Mouse (Mus musculus): Measurements from ENCODE around the gene Rhoc. TPM values are rescaled to one million over a fixed set of nuclear protein-coding genes. Genes with fewer than 3 reads are reported as not detected.

Rhoc gene
- polyA plus RNA-seq, 1 experiment from 2014 or later = 20.3 TPM

DNA sequence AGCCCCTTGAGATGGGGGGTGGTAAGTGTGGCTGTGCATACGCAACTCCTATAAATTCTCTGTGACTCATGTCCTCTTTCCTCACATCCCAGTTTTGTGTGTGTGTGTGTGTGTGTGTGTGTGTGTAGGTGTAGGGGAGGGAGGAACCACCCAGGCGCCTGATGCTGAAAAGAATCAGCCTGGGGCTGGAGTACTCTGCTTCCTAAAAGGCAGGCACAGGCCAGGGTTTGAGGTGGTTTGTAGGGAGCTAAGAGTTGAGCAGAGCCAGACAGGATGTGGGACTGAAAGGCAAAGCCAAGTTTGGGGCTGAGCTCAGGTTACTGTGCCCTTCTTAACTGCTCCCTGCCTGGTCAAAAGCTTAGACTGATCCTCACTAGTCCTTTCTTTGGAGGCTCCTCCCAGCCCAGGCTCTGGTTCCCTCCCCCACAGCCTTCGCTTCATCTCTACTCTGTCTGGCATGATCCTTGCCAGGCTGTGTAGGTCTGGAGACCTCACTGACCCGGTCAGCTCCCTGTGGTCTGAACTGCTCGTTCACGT lies 2.3 kb downstream of the Rhoc start:
- ATAC-seq (ENCODE audit: low read depth) = no peak
- Histone ChIP-seq H3K4me1 (ENCODE audit: control insufficient read depth, low read depth, low read length) (peaks cover 17% of the 10 kb centered on the region), H3K9me3 (replicated peaks; ENCODE audit: control insufficient read depth, low read length) (no peaks in the 10 kb centered on the region), H3K4me3 (ENCODE audit: low read depth, low read length) (peak overlapping the region; percentile 57), H3K9ac (ENCODE audit: low read depth, low read length) (no peak overlapping the region), H3K4me2 (ENCODE audit: low read depth, low read length) (peak overlapping the region; percentile 57; the same call in 1 of the 2 replicates), H3K36me3 (ENCODE audit: control insufficient read depth, insufficient read depth) (no peaks in the 10 kb centered on the region), H3K27ac (ENCODE audit: low read length) (no peak overlapping the region), H3K27me3 (ENCODE audit: control insufficient read depth, insufficient read depth, low read depth, low read length) (peaks cover 27% of the 10 kb centered on the region)
- 28% methylated on average over 6 of the region's 6 CpGs for WGBS (ENCODE audit: insufficient replicate concordance)

DNA sequence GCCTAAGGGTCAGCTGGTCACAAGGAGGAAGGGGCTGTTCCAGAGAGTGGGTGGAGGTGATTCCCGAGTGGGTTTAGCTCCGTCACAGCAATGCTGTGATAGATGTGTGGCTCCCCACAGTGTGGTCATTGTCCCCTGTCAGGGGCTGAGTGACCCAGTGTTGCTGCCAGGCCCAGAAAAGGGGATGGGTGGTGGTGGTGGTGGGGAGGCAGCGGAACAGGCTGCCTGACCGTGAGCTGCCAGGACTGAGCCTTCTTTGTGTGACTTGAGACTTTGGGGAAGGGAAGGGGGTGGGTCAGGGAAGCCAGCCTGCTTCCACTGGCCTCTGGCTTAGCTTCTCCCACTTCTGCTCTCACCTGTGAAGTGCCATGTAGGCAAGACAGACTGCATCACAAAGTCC lies 2.8 kb downstream of the Rhoc start:
- WGBS (ENCODE audit: insufficient replicate concordance) = 44% methylated on average over 4 of the region's 4 CpGs
- no peak overlapping the region for H3K9ac ChIP-seq (ENCODE audit: low read depth, low read length)
- no peak overlapping the region for H3K27ac ChIP-seq (ENCODE audit: low read length)

DNA sequence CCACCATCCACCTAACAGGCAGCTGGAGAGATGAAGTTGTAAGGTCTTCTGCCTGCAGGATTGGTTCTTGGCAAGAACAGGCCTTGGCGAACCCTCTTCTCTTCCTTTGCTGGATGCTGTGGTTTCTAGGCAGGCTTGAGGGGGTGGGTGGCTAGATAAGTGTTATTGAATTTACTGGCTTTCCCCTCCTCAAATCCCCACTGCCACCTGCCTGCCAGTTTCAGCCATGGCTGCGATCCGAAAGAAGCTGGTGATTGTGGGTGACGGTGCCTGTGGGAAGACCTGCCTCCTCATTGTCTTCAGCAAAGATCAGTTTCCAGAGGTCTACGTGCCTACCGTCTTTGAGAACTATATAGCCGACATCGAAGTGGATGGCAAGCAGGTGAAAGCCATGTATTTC lies 3.5 kb downstream of the Rhoc start:
- Histone ChIP-seq H3K9ac (ENCODE audit: low read depth, low read length) (no peak overlapping the region), H3K27me3 (ENCODE audit: control insufficient read depth, insufficient read depth, low read depth, low read length) (peaks cover 21% of the 10 kb centered on the region), H3K4me2 (ENCODE audit: low read depth, low read length) (no peak overlapping the region), H3K9me3 (replicated peaks; ENCODE audit: control insufficient read depth, low read length) (no peaks in the 10 kb centered on the region), H3K4me3 (ENCODE audit: low read depth, low read length) (no peak overlapping the region), H3K36me3 (ENCODE audit: control insufficient read depth, insufficient read depth) (no peaks in the 10 kb centered on the region), H3K4me1 (ENCODE audit: control insufficient read depth, low read depth, low read length) (peaks cover 20% of the 10 kb centered on the region), H3K27ac (ENCODE audit: low read length) (no peak overlapping the region)
- 77% methylated on average over 8 of the region's 8 CpGs for WGBS (ENCODE audit: insufficient replicate concordance)
- no peak for ATAC-seq (ENCODE audit: low read depth)

More for the DNA sequence above, 2.8 kb downstream of the Rhoc start:
- no peak overlapping the region for H3K4me3 ChIP-seq (ENCODE audit: low read depth, low read length)
- ATAC-seq (ENCODE audit: low read depth) = no peak
- H3K4me2 ChIP-seq (ENCODE audit: low read depth, low read length) = peak overlapping the region; percentile 57; the same call in 1 of the 2 replicates
- peaks cover 22% of the 10 kb centered on the region for H3K27me3 ChIP-seq (ENCODE audit: control insufficient read depth, insufficient read depth, low read depth, low read length)
- no peaks in the 10 kb centered on the region for H3K9me3 ChIP-seq (replicated peaks; ENCODE audit: control insufficient read depth, low read length)
- H3K36me3 ChIP-seq (ENCODE audit: control insufficient read depth, insufficient read depth) = no peaks in the 10 kb centered on the region
- H3K4me1 ChIP-seq (ENCODE audit: control insufficient read depth, low read depth, low read length) = peaks cover 20% of the 10 kb centered on the region

DNA sequence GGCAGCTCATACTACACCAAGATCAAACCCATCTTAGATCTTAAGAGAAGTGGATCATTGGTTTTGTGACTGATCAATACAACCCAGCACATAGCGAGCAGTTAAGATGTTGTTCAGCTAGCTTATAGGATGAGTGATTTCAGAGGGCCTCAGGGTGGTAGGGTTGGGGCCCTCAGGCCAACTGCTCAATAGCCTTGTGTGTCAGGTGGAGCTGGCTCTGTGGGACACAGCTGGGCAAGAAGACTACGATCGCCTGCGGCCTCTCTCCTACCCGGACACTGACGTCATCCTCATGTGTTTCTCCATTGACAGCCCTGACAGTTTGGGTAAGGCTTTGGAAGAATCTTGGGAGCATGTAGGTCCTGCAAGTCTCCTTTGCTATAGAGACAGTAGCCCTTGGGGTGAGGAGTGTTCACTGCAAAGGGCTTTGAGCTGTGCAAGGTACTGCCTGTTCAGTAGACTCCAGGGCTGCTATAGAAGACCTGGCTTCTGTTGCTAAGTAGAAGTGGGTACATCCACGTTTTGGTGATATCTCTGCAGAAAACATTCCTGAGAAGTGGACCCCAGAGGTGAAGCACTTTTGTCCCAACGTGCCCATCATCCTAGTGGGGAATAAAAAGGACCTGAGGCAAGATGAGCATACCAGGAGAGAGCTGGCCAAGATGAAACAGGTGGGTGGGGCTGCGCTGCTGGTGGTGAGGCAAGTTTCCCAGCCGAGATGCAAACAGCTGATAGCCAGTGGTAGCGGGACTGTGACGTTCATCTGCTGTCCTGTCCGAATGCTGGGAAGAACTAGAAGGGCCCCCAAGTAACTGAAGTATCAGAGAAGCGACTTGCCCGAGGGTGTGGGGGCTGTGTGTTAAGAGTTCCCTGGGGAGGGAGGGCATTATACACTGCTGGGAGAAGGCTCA lies 4.4 kb downstream of the Rhoc start:
- H3K9me3 ChIP-seq (replicated peaks; ENCODE audit: control insufficient read depth, low read length) = no peaks in the 10 kb centered on the region
- H3K27ac ChIP-seq (ENCODE audit: low read length) = no peak overlapping the region
- 44% methylated on average over 15 of the region's 15 CpGs for WGBS (ENCODE audit: insufficient replicate concordance)
- H3K9ac ChIP-seq (ENCODE audit: low read depth, low read length) = no peak overlapping the region
- H3K4me2 ChIP-seq (ENCODE audit: low read depth, low read length) = no peak overlapping the region
- peaks cover 21% of the 10 kb centered on the region for H3K27me3 ChIP-seq (ENCODE audit: control insufficient read depth, insufficient read depth, low read depth, low read length)
- H3K4me1 ChIP-seq (ENCODE audit: control insufficient read depth, low read depth, low read length) = peaks cover 20% of the 10 kb centered on the region
- H3K4me3 ChIP-seq (ENCODE audit: low read depth, low read length) = no peak overlapping the region
- no peaks in the 10 kb centered on the region for H3K36me3 ChIP-seq (ENCODE audit: control insufficient read depth, insufficient read depth)
- no peak for ATAC-seq (ENCODE audit: low read depth)

DNA sequence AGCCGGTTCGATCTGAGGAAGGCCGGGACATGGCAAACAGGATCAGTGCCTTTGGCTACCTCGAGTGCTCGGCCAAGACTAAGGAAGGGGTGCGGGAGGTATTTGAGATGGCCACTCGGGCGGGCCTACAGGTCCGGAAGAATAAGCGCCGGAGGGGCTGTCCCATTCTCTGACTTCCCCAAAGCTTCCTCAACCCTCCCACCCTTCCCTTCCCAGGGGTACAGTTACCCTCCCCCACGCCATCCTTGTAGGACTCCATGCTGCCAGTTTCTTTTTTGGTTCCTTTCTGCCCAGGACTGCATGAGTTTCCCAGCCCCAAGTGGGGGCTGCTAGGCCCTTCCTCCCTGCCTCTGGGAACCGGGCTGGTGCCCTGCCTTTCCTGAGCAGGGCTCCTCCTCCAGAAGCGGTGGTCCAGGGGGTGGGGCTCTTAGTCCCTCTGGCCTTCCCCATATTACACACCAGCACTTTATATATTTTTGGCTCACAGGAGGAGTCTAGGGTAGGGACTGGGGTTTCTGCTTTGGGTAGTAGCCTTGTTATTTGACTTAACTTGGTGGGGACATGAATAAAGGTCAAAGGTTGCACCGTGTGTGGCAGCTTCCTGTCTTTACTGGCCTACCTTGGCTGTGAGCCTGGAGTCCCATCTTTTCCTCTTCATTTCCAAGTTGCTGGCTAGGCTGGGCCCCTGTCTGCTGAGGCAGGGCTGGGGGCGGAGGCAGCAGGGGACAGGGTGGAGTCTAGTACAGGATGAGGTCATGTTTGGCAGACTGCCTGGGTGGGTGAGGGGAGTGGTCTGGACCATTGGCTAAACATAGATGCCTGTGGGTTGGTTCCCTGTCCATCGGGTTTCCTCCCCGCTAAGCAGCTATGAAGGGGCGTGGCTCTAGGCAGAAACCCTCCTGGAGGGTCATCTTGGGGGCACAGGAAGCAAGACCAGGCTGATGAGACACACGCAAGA lies 6.0 kb downstream of the Rhoc start:
- H3K9me3 ChIP-seq (replicated peaks; ENCODE audit: control insufficient read depth, low read length) = no peaks in the 10 kb centered on the region
- no peak overlapping the region for H3K4me2 ChIP-seq (ENCODE audit: low read depth, low read length)
- peak overlapping the region; percentile 18; the same call in 1 of the 2 replicates for H3K27ac ChIP-seq (ENCODE audit: low read length)
- peaks cover 20% of the 10 kb centered on the region for H3K4me1 ChIP-seq (ENCODE audit: control insufficient read depth, low read depth, low read length)
- H3K9ac ChIP-seq (ENCODE audit: low read depth, low read length) = no peak overlapping the region
- peaks cover 6% of the 10 kb centered on the region for H3K27me3 ChIP-seq (ENCODE audit: control insufficient read depth, insufficient read depth, low read depth, low read length)
- H3K4me3 ChIP-seq (ENCODE audit: low read depth, low read length) = no peak overlapping the region
- 44% methylated on average over 20 of the region's 20 CpGs for WGBS (ENCODE audit: insufficient replicate concordance)
- H3K36me3 ChIP-seq (ENCODE audit: control insufficient read depth, insufficient read depth) = no peaks in the 10 kb centered on the region
- ATAC-seq (ENCODE audit: low read depth) = peak; percentile 76

DNA sequence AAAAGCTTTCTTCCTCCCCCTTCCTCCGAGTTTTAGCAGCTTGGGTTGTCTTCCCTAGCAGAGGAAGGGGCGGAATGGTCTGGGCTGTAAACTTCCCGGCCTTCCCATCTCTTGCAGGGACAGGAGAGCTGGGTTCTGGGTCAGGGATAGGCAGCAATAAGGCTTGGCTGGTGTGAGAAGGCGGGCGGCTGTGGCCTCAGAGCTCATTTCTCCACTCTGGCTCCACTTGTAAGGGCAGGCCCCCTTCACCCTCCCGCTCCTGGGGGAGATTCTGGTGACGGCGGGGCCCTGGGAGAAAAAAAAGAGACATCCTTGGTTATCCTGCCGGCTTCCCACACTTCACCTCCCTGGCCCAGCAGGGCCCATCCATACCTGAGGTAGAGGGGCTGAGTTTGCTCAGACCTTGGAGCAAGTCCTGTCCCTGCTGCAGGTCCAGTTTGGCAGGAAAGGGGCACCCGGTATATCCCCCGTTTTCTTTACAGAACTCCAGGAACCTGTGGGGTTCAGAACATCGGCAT lies 6.8 kb downstream of the Rhoc start:
- Histone ChIP-seq H3K9me3 (replicated peaks; ENCODE audit: control insufficient read depth, low read length) (no peaks in the 10 kb centered on the region), H3K27me3 (ENCODE audit: control insufficient read depth, insufficient read depth, low read depth, low read length) (0 out of 2 replicates have a peak, but pooled peaks cover under 1% of the 10 kb centered on the region), H3K9ac (ENCODE audit: low read depth, low read length) (no peak overlapping the region), H3K27ac (ENCODE audit: low read length) (no peak overlapping the region), H3K4me1 (ENCODE audit: control insufficient read depth, low read depth, low read length) (peaks cover 20% of the 10 kb centered on the region), H3K4me3 (ENCODE audit: low read depth, low read length) (no peak overlapping the region), H3K4me2 (ENCODE audit: low read depth, low read length) (no peak overlapping the region), H3K36me3 (ENCODE audit: control insufficient read depth, insufficient read depth) (no peaks in the 10 kb centered on the region; the same call in none of the 2 replicates)
- WGBS (ENCODE audit: insufficient replicate concordance) = 71% methylated on average over 12 of the region's 12 CpGs
- ATAC-seq (ENCODE audit: low read depth) = no peak

DNA sequence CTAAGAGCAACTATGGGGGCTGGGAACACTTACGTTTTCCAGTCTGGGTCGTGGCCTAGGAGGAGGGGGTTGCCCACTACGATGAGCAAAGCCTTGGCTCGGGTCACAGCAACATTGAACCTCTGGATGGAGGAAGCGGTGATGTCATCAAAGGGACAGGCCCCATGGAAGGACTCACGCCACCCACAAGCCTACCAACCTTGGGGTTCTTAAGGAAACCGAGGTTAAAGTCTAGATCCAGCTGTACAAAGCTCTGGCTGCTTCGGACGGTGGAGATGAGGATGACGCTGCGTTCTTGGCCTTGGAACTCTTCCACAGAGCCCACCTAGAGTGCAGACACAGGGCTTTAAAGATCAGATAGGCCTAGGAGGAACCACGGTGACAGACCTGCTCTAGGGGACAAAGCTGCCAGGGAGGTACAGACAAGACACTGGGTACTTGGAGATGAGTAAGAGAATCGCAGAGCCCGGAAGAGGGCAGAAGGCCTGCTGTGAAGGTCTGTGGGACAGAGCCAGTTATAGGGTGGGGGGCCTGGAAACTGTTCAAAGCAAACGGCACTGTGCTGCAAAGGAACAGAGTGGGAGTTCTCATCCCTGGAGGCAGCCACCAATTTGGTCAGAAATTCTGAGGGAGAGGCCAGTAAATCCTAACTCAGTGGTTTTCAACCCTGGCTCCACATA lies 7.6 kb downstream of the Rhoc start:
- ATAC-seq (ENCODE audit: low read depth) = no peak
- Histone ChIP-seq H3K9me3 (replicated peaks; ENCODE audit: control insufficient read depth, low read length) (no peaks in the 10 kb centered on the region), H3K27me3 (ENCODE audit: control insufficient read depth, insufficient read depth, low read depth, low read length) (no peaks in the 10 kb centered on the region), H3K27ac (ENCODE audit: low read length) (peak overlapping the region; percentile 69), H3K4me1 (ENCODE audit: control insufficient read depth, low read depth, low read length) (peaks cover 17% of the 10 kb centered on the region), H3K4me3 (ENCODE audit: low read depth, low read length) (no peak overlapping the region), H3K4me2 (ENCODE audit: low read depth, low read length) (no peak overlapping the region), H3K9ac (ENCODE audit: low read depth, low read length) (no peak overlapping the region), H3K36me3 (ENCODE audit: control insufficient read depth, insufficient read depth) (peaks cover 4% of the 10 kb centered on the region)
- 65% methylated on average over 15 of the region's 15 CpGs for WGBS (ENCODE audit: insufficient replicate concordance)

DNA sequence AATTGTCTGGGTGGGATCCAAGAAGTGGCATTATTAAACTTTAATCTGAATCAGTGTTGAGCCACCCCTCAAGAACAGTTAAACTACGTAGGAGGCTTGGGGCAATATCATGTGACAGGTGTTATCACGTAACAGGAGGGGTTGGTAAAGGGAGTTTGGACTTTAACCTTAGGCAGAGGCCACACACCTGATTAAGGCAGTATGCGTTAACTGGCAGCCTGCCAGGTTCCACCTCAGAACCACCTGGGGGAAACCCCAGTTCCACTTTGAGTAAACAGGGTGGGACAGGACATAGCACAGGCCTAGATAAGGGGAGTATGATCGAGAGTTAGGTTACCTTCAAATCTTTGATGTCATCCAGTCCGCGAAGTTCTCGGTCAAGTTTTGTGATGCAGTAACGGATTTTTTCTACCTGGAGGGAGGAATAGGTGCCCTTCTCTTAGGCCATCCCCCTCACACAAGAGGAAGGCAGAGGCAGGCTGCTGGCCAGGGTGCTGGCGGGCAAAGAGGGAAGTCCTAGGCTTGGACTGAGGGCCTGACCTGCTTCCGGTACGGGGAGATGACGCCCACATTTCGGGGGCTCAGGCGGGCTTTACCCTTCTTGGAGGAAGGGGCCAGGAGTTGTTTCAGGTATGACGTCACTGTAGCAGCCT lies 8.4 kb downstream of the Rhoc start:
- H3K4me1 ChIP-seq (ENCODE audit: control insufficient read depth, low read depth, low read length) = peaks cover 17% of the 10 kb centered on the region

More for the DNA sequence above, 8.4 kb downstream of the Rhoc start:
- Histone ChIP-seq H3K4me2 (ENCODE audit: low read depth, low read length) (no peak overlapping the region), H3K27ac (ENCODE audit: low read length) (peak overlapping the region; percentile 69), H3K9me3 (replicated peaks; ENCODE audit: control insufficient read depth, low read length) (no peaks in the 10 kb centered on the region), H3K36me3 (ENCODE audit: control insufficient read depth, insufficient read depth) (peaks cover 4% of the 10 kb centered on the region), H3K4me3 (ENCODE audit: low read depth, low read length) (no peak overlapping the region), H3K9ac (ENCODE audit: low read depth, low read length) (no peak overlapping the region), H3K27me3 (ENCODE audit: control insufficient read depth, insufficient read depth, low read depth, low read length) (no peaks in the 10 kb centered on the region)
- WGBS (ENCODE audit: insufficient replicate concordance) = 64% methylated on average over 15 of the region's 15 CpGs
- ATAC-seq (ENCODE audit: low read depth) = peak; percentile 75

Measured in liver, embryonic 16.5 days (tissue).